Mouse (Mus musculus) forebrain, embryonic 10.5 days (tissue): ENCODE measurements at regions not wholly inside any gene's neighbourhood (a gene's known extent, or its start where the extent isn't known, plus 50 kb on each side); places are given as distances from the start of the nearest gene placed in this dataset.

Source experiments
- DNase-seq: peaks from one replicate; pipeline ENCODE4 v3.0.0-alpha.2; 2017; ENCODE audit warnings: low spot score; ENCODE audit errors: extremely low spot score
- H3K27ac ChIP-seq: fragments of 300-500 bp; sonication (generic); 2 replicates; pipeline ENCODE4 v1.5.1; 2016; ENCODE audit warnings: mild to moderate bottlenecking
- H3K27me3 ChIP-seq: fragments of 300-500 bp; sonication (generic); 2 replicates; pipeline ENCODE4 v1.6.1; 2016; ENCODE audit warnings: mild to moderate bottlenecking; ENCODE audit not compliant: poor library complexity, severe bottlenecking
- H3K36me3 ChIP-seq: fragments of 300-500 bp; sonication (generic); replicated peaks from 2 replicates; pipeline ENCODE4 v1.6.1; 2016; ENCODE audit warnings: mild to moderate bottlenecking, moderate library complexity
- H3K4me1 ChIP-seq: fragments of 300-500 bp; sonication (generic); 2 replicates; pipeline ENCODE4 v1.6.1; 2016
- H3K4me3 ChIP-seq: fragments of 300-500 bp; sonication (generic); 2 replicates; pipeline ENCODE4 v1.5.1; 2016; ENCODE audit warnings: mild to moderate bottlenecking, moderate library complexity
- H3K9me3 ChIP-seq: fragments of 300-500 bp; sonication (generic); 2 replicates; pipeline ENCODE4 v1.6.1; 2016; ENCODE audit warnings: mild to moderate bottlenecking, moderate library complexity
- WGBS: fragments of 180-500 bp; shearing (Covaris S2); methylation state at CpG from one replicate; pipeline ENCODE4 v1.1.7; 2016; 5-methylcytosine and 5-hydroxymethylcytosine counted together

- H3K4me1 ChIP-seq, result peaks cover 12% of the 10 kb centered on the region
- 33% methylated on average over 5 of the region's 5 CpGs for WGBS
- no peak overlapping the region for H3K4me3 ChIP-seq
- no peak for DNase-seq
- 0 out of 2 replicates have a peak overlapping the region, but pooled peaks have one; percentile 2 for H3K27ac ChIP-seq
- H3K36me3 ChIP-seq, result no peaks in the 10 kb centered on the region
- peaks cover 10% of the 10 kb centered on the region; the same call in 1 of the 2 replicates for H3K27me3 ChIP-seq
- peaks cover 14% of the 10 kb centered on the region; the same call in 1 of the 2 replicates for H3K9me3 ChIP-seq
These were observed 71.9 kb downstream of the 1810010D01Rik start for GRCm38 (mm10) chr7:145135971-145136370.

- no peaks in the 10 kb centered on the region for H3K9me3 ChIP-seq
- 89% methylated on average over 5 of the region's 5 CpGs for WGBS
- no peak overlapping the region for H3K4me3 ChIP-seq
- no peak overlapping the region for H3K27ac ChIP-seq
- peaks cover 46% of the 10 kb centered on the region for H3K4me1 ChIP-seq
- DNase-seq, result no peak
- H3K36me3 ChIP-seq, result no peaks in the 10 kb centered on the region
- peaks cover 17% of the 10 kb centered on the region for H3K27me3 ChIP-seq
These were observed 75.4 kb downstream of the 1810010D01Rik start for GRCm38 (mm10) chr7:145132506-145132905.

- DNase-seq, result no peak
- no peak overlapping the region for H3K27ac ChIP-seq
- 86% methylated on average over 8 of the region's 8 CpGs for WGBS
- peaks cover 17% of the 10 kb centered on the region for H3K27me3 ChIP-seq
- H3K9me3 ChIP-seq, result no peaks in the 10 kb centered on the region
- H3K4me1 ChIP-seq, result peaks cover 55% of the 10 kb centered on the region
- no peak overlapping the region for H3K4me3 ChIP-seq
- no peaks in the 10 kb centered on the region for H3K36me3 ChIP-seq
These were observed 76.3 kb downstream of the 1810010D01Rik start for GRCm38 (mm10) chr7:145131438-145132159.

- H3K27me3 ChIP-seq, result peaks cover 17% of the 10 kb centered on the region
- H3K4me1 ChIP-seq, result peaks cover 53% of the 10 kb centered on the region
- H3K27ac ChIP-seq, result peak overlapping the region; percentile 45; the same call in 1 of the 2 replicates
- H3K9me3 ChIP-seq, result no peaks in the 10 kb centered on the region
- 29% methylated on average over 4 of the region's 4 CpGs for WGBS
- no peak for DNase-seq
- no peak overlapping the region for H3K4me3 ChIP-seq
- no peaks in the 10 kb centered on the region for H3K36me3 ChIP-seq
These were observed 77.9 kb downstream of the 1810010D01Rik start for GRCm38 (mm10) chr7:145129971-145130370.

- 26% methylated on average over 8 of the region's 8 CpGs for WGBS
- no peak for DNase-seq
- Histone ChIP-seq H3K27me3 (peaks cover 6% of the 10 kb centered on the region; the same call in 1 of the 2 replicates), H3K4me1 (peaks cover 53% of the 10 kb centered on the region), H3K36me3 (no peaks in the 10 kb centered on the region), H3K9me3 (no peaks in the 10 kb centered on the region), H3K4me3 (no peak overlapping the region), H3K27ac (peak overlapping the region; percentile 68)
These were observed 80.3 kb downstream of the 1810010D01Rik start for GRCm38 (mm10) chr7:145127661-145128060.

- Histone ChIP-seq H3K36me3 (no peaks in the 10 kb centered on the region), H3K27me3 (peaks cover 6% of the 10 kb centered on the region; the same call in 1 of the 2 replicates), H3K27ac (peak overlapping the region; percentile 67), H3K9me3 (no peaks in the 10 kb centered on the region), H3K4me1 (peaks cover 53% of the 10 kb centered on the region), H3K4me3 (no peak overlapping the region)
- DNase-seq, result no peak
- WGBS, result 21% methylated on average over 4 of the region's 4 CpGs
These were observed 80.7 kb downstream of the 1810010D01Rik start for GRCm38 (mm10) chr7:145127180-145127579.

- Histone ChIP-seq H3K9me3 (no peaks in the 10 kb centered on the region), H3K27me3 (peaks cover 2% of the 10 kb centered on the region; the same call in 1 of the 2 replicates), H3K36me3 (no peaks in the 10 kb centered on the region), H3K4me1 (peaks cover 39% of the 10 kb centered on the region), H3K4me3 (no peak overlapping the region), H3K27ac (no peak overlapping the region)
- WGBS, result 85% methylated on average over 2 of the region's 2 CpGs
- no peak for DNase-seq
These were observed 83.8 kb downstream of the 1810010D01Rik start for GRCm38 (mm10) chr7:145123996-145124601.

- Histone ChIP-seq H3K36me3 (no peaks in the 10 kb centered on the region), H3K27me3 (no peaks in the 10 kb centered on the region), H3K4me1 (peaks cover 23% of the 10 kb centered on the region), H3K27ac (no peak overlapping the region), H3K9me3 (no peaks in the 10 kb centered on the region), H3K4me3 (no peak overlapping the region)
- DNase-seq, result no peak
- WGBS, result 92% methylated on average over 2 of the region's 2 CpGs
These were observed 85.4 kb downstream of the 1810010D01Rik start for GRCm38 (mm10) chr7:145122471-145122870.

GRCm38 (mm10) chr7:145118406-145118805 is 89.5 kb downstream of the 1810010D01Rik start:
- 74% methylated on average over 4 of the region's 4 CpGs for WGBS
- no peak for DNase-seq
- H3K4me1 ChIP-seq, result peaks cover 10% of the 10 kb centered on the region
- no peaks in the 10 kb centered on the region for H3K36me3 ChIP-seq
- H3K4me3 ChIP-seq, result no peak overlapping the region
- H3K9me3 ChIP-seq, result no peaks in the 10 kb centered on the region
- no peaks in the 10 kb centered on the region for H3K27me3 ChIP-seq
- H3K27ac ChIP-seq, result no peak overlapping the region

- H3K4me1 ChIP-seq, result peaks cover 24% of the 10 kb centered on the region
- 79% methylated on average over 2 of the region's 2 CpGs for WGBS
- no peaks in the 10 kb centered on the region for H3K36me3 ChIP-seq
- H3K9me3 ChIP-seq, result no peaks in the 10 kb centered on the region
- H3K27me3 ChIP-seq, result peaks cover 8% of the 10 kb centered on the region; the same call in 1 of the 2 replicates
- no peak overlapping the region for H3K4me3 ChIP-seq
- peak; percentile 20 for DNase-seq
- peak overlapping the region; percentile 49 for H3K27ac ChIP-seq
These were observed 93.3 kb downstream of the 1810010D01Rik start for GRCm38 (mm10) chr7:145114660-145115059.

GRCm38 (mm10) chr7:145114145-145114544 is 93.8 kb downstream of the 1810010D01Rik start:
- DNase-seq, result no peak
- no peaks in the 10 kb centered on the region for H3K36me3 ChIP-seq
- no peaks in the 10 kb centered on the region for H3K9me3 ChIP-seq
- no peak overlapping the region for H3K4me3 ChIP-seq
- H3K27ac ChIP-seq, result peak overlapping the region; percentile 49
- peaks cover 8% of the 10 kb centered on the region; the same call in 1 of the 2 replicates for H3K27me3 ChIP-seq
- 57% methylated on average over 2 of the region's 2 CpGs for WGBS
- peaks cover 30% of the 10 kb centered on the region for H3K4me1 ChIP-seq

GRCm38 (mm10) chr7:145112887-145113531 is 94.9 kb downstream of the 1810010D01Rik start:
- Histone ChIP-seq H3K4me1 (peaks cover 31% of the 10 kb centered on the region), H3K27ac (no peak overlapping the region), H3K9me3 (no peaks in the 10 kb centered on the region), H3K27me3 (peaks cover 8% of the 10 kb centered on the region; the same call in 1 of the 2 replicates), H3K4me3 (no peak overlapping the region), H3K36me3 (no peaks in the 10 kb centered on the region)
- 81% methylated on average over 7 of the region's 7 CpGs for WGBS
- no peak for DNase-seq
